Mouse (Mus musculus) limb, embryonic 12.5 days (tissue): Measurements from ENCODE around the gene Scd4. TPM values are rescaled to one million over a fixed set of nuclear protein-coding genes. Genes with fewer than 3 reads are reported as not detected.

Experiments
- ATAC-seq: fragments of 200-750 bp; cut with Nextera tagmentation; 2 replicates; pipeline ENCODE4 v1.8.0; 2017; ENCODE audit warnings: low read depth, moderate TSS enrichment; ENCODE audit not compliant: insufficient number of reproducible peaks, insufficient read depth, low FRiP score, low TSS enrichment
- H3K27ac ChIP-seq: fragments of 300-500 bp; sonication (generic); 2 replicates; pipeline ENCODE4 v1.5.1; 2016; ENCODE audit warnings: mild to moderate bottlenecking, moderate library complexity
- H3K27me3 ChIP-seq: fragments of 300-500 bp; sonication (generic); 2 replicates; pipeline ENCODE4 v1.6.1; 2016; ENCODE audit warnings: mild to moderate bottlenecking, moderate library complexity
- H3K36me3 ChIP-seq: fragments of 300-500 bp; sonication (generic); 2 replicates; pipeline ENCODE4 v1.6.1; 2016; ENCODE audit warnings: mild to moderate bottlenecking, moderate library complexity
- H3K4me1 ChIP-seq: fragments of 300-500 bp; sonication (generic); replicated peaks from 2 replicates; pipeline ENCODE4 v1.6.1; 2016
- H3K4me2 ChIP-seq: fragments of 300-500 bp; sonication (generic); 2 replicates; pipeline ENCODE4 v1.6.1; 2016; ENCODE audit warnings: mild to moderate bottlenecking, moderate library complexity
- H3K4me3 ChIP-seq: fragments of 300-500 bp; sonication (generic); replicated peaks from 2 replicates; pipeline ENCODE4 v1.5.1; 2016; ENCODE audit warnings: mild to moderate bottlenecking
- H3K9ac ChIP-seq: fragments of 300-500 bp; sonication (generic); replicated peaks from 2 replicates; pipeline ENCODE4 v1.6.1; 2016; ENCODE audit warnings: mild to moderate bottlenecking, moderate library complexity
- H3K9me3 ChIP-seq: fragments of 300-500 bp; sonication (generic); 2 replicates; pipeline ENCODE4 v1.6.1; 2016; ENCODE audit warnings: mild to moderate bottlenecking, moderate library complexity
- WGBS: fragments of 180-500 bp; shearing (Covaris S2); methylation state at CpG from one replicate; pipeline ENCODE4 v1.1.7; 2016; 5-methylcytosine and 5-hydroxymethylcytosine counted together
- polyA plus RNA-seq: library from polyadenylated mRNA; unstranded; fragments of >200 nt; fragmentation: Nextera tagmentation; extraction: Ambion mirVana; gene quantifications from 2 replicates; pipeline ENCODE4 v1.2.1, GENCODE M21; 2016

The Scd4 gene
- 0.06 TPM in 1 of 2 replicates, not detected in the other for polyA plus RNA-seq

GRCm38 (mm10) chr19:44332833-44333623, at the start of gene Scd4:
TSS of gene Scd4 (plus strand) at chr19:44333092.
- H3K36me3 ChIP-seq = 0 out of 2 replicates have a peak, but pooled peaks cover 3% of the 10 kb centered on the region
- WGBS = 84% methylated on average over 10 of the region's 10 CpGs
- ATAC-seq = no peak
- no peak within 1 kb of the TSS for H3K4me3 ChIP-seq
- no peak within 1 kb of the TSS for H3K9ac ChIP-seq
- no peaks in the 10 kb centered on the region for H3K27me3 ChIP-seq
- H3K27ac ChIP-seq = no peak within 1 kb of the TSS
- no peak within 1 kb of the TSS for H3K4me2 ChIP-seq
- H3K4me1 ChIP-seq = no peaks in the 10 kb centered on the region
- no peaks in the 10 kb centered on the region for H3K9me3 ChIP-seq

GRCm38 (mm10) chr19:44283157-44284024, 49.5 kb upstream of the Scd4 start:
- H3K4me1 ChIP-seq = peaks cover 48% of the 10 kb centered on the region

GRCm38 (mm10) chr19:44284025-44284695, 48.7 kb upstream of the Scd4 start:
- H3K4me2 ChIP-seq = peak overlapping the region; percentile 61
- peak; percentile 99 for ATAC-seq
- no peaks in the 10 kb centered on the region for H3K27me3 ChIP-seq
- peak overlapping the region; percentile 38 for H3K9ac ChIP-seq
- peaks cover 48% of the 10 kb centered on the region for H3K4me1 ChIP-seq
- WGBS = under 1% methylated on average over 32 of the region's 38 CpGs
- H3K9me3 ChIP-seq = no peaks in the 10 kb centered on the region
- H3K27ac ChIP-seq = peak overlapping the region; percentile 97
- H3K4me3 ChIP-seq = peak overlapping the region; percentile 38
- no peaks in the 10 kb centered on the region for H3K36me3 ChIP-seq

More at GRCm38 (mm10) chr19:44283157-44284024, 49.5 kb upstream of the Scd4 start:
- no peak for ATAC-seq
- 25% methylated on average over 15 of the region's 15 CpGs for WGBS
- H3K27me3 ChIP-seq = no peaks in the 10 kb centered on the region
- no peaks in the 10 kb centered on the region for H3K9me3 ChIP-seq
- H3K4me3 ChIP-seq = peak overlapping the region; percentile 38
- no peaks in the 10 kb centered on the region for H3K36me3 ChIP-seq
- peak overlapping the region; percentile 97 for H3K27ac ChIP-seq
- peak overlapping the region; percentile 38 for H3K9ac ChIP-seq
- peak overlapping the region; percentile 61 for H3K4me2 ChIP-seq

GRCm38 (mm10) chr19:44284723-44285122, 48.2 kb upstream of the Scd4 start:
- Histone ChIP-seq H3K9ac (peak overlapping the region; percentile 38), H3K4me3 (peak overlapping the region; percentile 38), H3K9me3 (no peaks in the 10 kb centered on the region), H3K27me3 (no peaks in the 10 kb centered on the region), H3K4me1 (peaks cover 51% of the 10 kb centered on the region), H3K4me2 (peak overlapping the region; percentile 61), H3K27ac (peak overlapping the region; percentile 97), H3K36me3 (no peaks in the 10 kb centered on the region)
- 1% methylated on average over 11 of the region's 11 CpGs for WGBS
- peak; percentile 23; the same call in 1 of the 2 replicates for ATAC-seq

GRCm38 (mm10) chr19:44285554-44285953, 47.3 kb upstream of the Scd4 start:
- 95% methylated on average over 8 of the region's 8 CpGs for WGBS

GRCm38 (mm10) chr19:44286109-44286508, 46.8 kb upstream of the Scd4 start:
- Histone ChIP-seq H3K4me1 (peaks cover 47% of the 10 kb centered on the region), H3K27me3 (no peaks in the 10 kb centered on the region), H3K27ac (no peak overlapping the region), H3K4me2 (no peak overlapping the region), H3K9me3 (no peaks in the 10 kb centered on the region), H3K9ac (no peak overlapping the region), H3K36me3 (no peaks in the 10 kb centered on the region), H3K4me3 (no peak overlapping the region)
- WGBS = 52% methylated on average over 2 of the region's 2 CpGs
- ATAC-seq = no peak

More at GRCm38 (mm10) chr19:44285554-44285953, 47.3 kb upstream of the Scd4 start:
- Histone ChIP-seq H3K27me3 (no peaks in the 10 kb centered on the region), H3K9ac (no peak overlapping the region), H3K27ac (no peak overlapping the region), H3K4me3 (no peak overlapping the region), H3K4me1 (peaks cover 52% of the 10 kb centered on the region), H3K36me3 (no peaks in the 10 kb centered on the region), H3K9me3 (no peaks in the 10 kb centered on the region), H3K4me2 (no peak overlapping the region)
- no peak for ATAC-seq

- Histone ChIP-seq H3K4me2 (no peak overlapping the region), H3K9ac (no peak overlapping the region), H3K36me3 (no peaks in the 10 kb centered on the region), H3K27me3 (no peaks in the 10 kb centered on the region), H3K4me1 (peaks cover 47% of the 10 kb centered on the region), H3K9me3 (no peaks in the 10 kb centered on the region), H3K27ac (no peak overlapping the region), H3K4me3 (no peak overlapping the region)
- no peak for ATAC-seq
- WGBS = 70% methylated on average over 11 of the region's 11 CpGs
Observed at GRCm38 (mm10) chr19:44287415-44288110, 45.3 kb upstream of the Scd4 start.

GRCm38 (mm10) chr19:44292083-44292482, 40.8 kb upstream of the Scd4 start:
- Histone ChIP-seq H3K36me3 (peaks cover 23% of the 10 kb centered on the region), H3K4me2 (peak overlapping the region; percentile 99), H3K4me3 (no peak overlapping the region), H3K27me3 (no peaks in the 10 kb centered on the region), H3K9ac (no peak overlapping the region), H3K27ac (peak overlapping the region; percentile 98), H3K4me1 (peaks cover 52% of the 10 kb centered on the region), H3K9me3 (no peaks in the 10 kb centered on the region)
- no peak for ATAC-seq
- WGBS = 79% methylated on average over 2 of the region's 2 CpGs

GRCm38 (mm10) chr19:44292483-44292882, 40.4 kb upstream of the Scd4 start:
- ATAC-seq = no peak
- Histone ChIP-seq H3K4me2 (peak overlapping the region; percentile 99), H3K27me3 (no peaks in the 10 kb centered on the region), H3K27ac (peak overlapping the region; percentile 98), H3K9me3 (no peaks in the 10 kb centered on the region), H3K4me1 (peaks cover 56% of the 10 kb centered on the region), H3K4me3 (peak overlapping the region; percentile 83), H3K36me3 (peaks cover 27% of the 10 kb centered on the region), H3K9ac (peak overlapping the region; percentile 52; the same call in 1 of the 2 replicates)
- 53% methylated on average over 3 of the region's 3 CpGs for WGBS

- Histone ChIP-seq H3K9ac (peak within 1 kb of the TSS; percentile 93), H3K4me1 (peaks cover 62% of the 10 kb centered on the region), H3K9me3 (no peaks in the 10 kb centered on the region), H3K4me2 (peak within 1 kb of the TSS; percentile 99), H3K4me3 (peak within 1 kb of the TSS; percentile 83), H3K27me3 (no peaks in the 10 kb centered on the region), H3K36me3 (peaks cover 34% of the 10 kb centered on the region), H3K27ac (peak within 1 kb of the TSS; percentile 98)
- WGBS = 3% methylated on average over 21 of the region's 21 CpGs
- ATAC-seq = peak; percentile 9
Observed at GRCm38 (mm10) chr19:44292941-44293768, 39.7 kb upstream of the Scd4 start, which contains the start of gene Scd2. TSS of gene Scd2 (plus strand) at chr19:44293674.
